Mouse (Mus musculus): ENCODE measurements around the gene Spem1. TPM values are rescaled to one million over a fixed set of nuclear protein-coding genes. Genes with fewer than 3 reads are reported as not detected.

The Spem1 gene
- polyA plus RNA-seq, 1 experiment from 2014 or later = 0.37 TPM

DNA sequence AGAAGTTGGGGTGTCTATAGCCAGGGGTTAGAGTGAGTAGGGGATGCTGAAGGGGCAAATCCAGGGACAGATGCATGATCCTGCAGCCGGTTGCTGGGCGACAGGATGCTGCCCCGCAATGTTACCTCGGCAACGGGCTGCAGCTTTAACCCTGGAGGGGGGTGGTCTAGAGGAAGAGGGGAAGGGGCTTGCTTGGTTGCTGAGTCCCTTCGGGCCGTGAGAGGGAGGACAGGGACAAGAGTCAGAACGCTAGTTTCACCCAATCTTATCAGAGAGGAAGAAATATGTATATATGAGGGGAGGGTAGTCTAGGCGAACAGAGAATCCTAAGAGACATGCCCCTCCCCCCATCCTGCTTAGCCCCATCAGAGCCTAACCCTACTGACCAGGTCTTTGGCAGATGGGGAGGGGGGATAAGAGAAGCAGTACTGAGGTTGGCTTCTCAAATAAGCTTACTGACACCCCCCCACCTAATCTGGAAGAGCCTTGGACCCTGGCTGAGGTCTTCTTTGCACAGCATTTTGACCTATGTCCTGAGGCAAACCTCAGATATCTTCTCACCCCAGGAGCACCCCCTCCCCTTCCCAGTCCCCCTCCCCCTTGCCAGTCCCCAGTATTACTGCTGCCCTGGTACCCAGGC lies 13.5 kb upstream of the Spem1 start:
- peak overlapping the region; percentile 94 for H3K4me2 ChIP-seq
- H3K4me3 ChIP-seq = peak overlapping the region; percentile 94
- no peaks in the 10 kb centered on the region for H3K9me3 ChIP-seq (replicated peaks)
- WGBS = 0% methylated on average over 9 of the region's 9 CpGs
- peak overlapping the region; percentile 96 for H3K9ac ChIP-seq
- peaks cover 4% of the 10 kb centered on the region; the same call in 1 of the 2 replicates for H3K27me3 ChIP-seq
- peaks cover 33% of the 10 kb centered on the region for H3K36me3 ChIP-seq (ENCODE audit: poor library complexity, severe bottlenecking)
- H3K27ac ChIP-seq = peak overlapping the region; percentile 96
- ATAC-seq = no peak
- H3K4me1 ChIP-seq = peaks cover 49% of the 10 kb centered on the region

DNA sequence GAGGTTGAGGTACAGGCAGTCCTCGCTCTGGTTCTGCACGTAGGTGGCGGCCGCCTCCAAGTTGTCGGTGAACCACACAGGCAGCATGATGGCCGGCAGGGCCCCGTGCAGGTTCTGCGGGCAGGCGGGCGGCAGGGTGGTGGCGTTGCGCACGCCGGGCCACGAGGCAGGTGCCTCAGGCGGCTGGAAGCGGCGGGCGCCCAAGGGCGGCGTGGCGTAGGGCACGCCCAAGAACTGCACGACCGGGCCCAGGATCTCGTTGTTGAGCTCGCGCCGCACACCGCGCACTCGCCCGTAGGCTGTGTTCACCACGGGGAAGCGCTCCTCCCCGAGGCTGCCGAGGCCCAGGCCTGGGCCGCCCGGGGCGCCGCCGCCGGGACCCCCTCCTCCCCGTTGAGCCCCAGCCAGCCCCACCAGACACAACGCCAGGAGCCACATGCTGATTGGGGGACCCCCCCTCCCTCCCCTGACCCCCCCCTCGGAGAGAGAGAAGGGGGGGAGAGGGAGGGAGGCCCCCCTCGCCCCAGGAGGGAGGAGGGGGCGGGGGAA lies 12.1 kb upstream of the Spem1 start:
- H3K9ac ChIP-seq = peak overlapping the region; percentile 96
- ATAC-seq = no peak
- peak overlapping the region; percentile 96 for H3K27ac ChIP-seq
- 5% methylated on average over 36 of the region's 48 CpGs for WGBS
- H3K36me3 ChIP-seq (ENCODE audit: poor library complexity, severe bottlenecking) = peaks cover 41% of the 10 kb centered on the region
- H3K4me1 ChIP-seq = peaks cover 46% of the 10 kb centered on the region
- peak overlapping the region; percentile 94 for H3K4me3 ChIP-seq
- peaks cover 4% of the 10 kb centered on the region; the same call in 1 of the 2 replicates for H3K27me3 ChIP-seq
- H3K4me2 ChIP-seq = peak overlapping the region; percentile 94
- H3K9me3 ChIP-seq (replicated peaks) = no peaks in the 10 kb centered on the region

DNA sequence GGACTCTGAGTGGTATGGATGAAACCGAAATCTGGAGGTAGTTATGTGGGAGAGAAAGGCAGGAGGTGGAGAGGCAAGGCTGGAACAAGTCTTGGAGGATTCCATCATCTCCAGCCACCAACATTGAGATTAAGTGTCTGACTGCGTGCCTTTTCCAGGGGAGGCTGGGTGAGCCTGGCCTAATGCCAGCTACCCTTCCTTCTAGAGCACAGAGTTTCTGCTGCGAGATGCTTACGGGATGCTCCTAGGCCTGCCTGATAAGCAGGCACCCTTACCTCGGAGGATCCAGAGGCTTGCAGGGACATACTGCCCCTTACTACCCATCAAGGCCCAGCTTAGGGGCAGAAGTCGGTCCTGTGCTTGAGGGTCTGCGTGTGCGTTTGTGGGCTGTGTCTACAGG lies 11.6 kb upstream of the Spem1 start:
- Histone ChIP-seq H3K9me3 (replicated peaks) (no peaks in the 10 kb centered on the region), H3K27ac (0 out of 2 replicates have a peak overlapping the region, but pooled peaks have one; percentile 96)

DNA sequence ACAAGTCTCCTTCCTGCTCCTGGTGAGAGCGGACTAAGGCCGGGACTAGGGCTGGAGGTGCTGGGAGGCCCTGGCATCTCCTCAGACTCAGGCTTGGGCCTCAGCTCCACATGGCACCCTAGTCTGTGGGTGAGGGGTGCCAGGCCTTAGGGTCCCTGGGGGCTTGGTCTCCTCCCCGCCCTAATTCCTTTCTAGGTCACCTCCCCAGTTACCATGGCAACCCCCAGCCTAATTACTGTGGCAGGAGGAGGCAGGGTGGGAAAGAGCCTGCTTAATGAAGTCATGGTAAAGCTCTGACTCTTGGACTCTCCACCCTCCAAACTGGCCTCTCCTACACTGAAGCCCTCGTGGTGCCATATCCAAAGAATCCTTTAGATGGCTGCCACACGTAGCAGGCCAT lies 6.9 kb upstream of the Spem1 start:
- Histone ChIP-seq H3K27me3 (peaks cover 4% of the 10 kb centered on the region; the same call in 1 of the 2 replicates), H3K27ac (no peak overlapping the region), H3K4me1 (peaks cover 18% of the 10 kb centered on the region), H3K36me3 (ENCODE audit: poor library complexity, severe bottlenecking) (peaks cover 90% of the 10 kb centered on the region), H3K9ac (peak overlapping the region; percentile 2; the same call in 1 of the 2 replicates), H3K4me2 (no peak overlapping the region), H3K9me3 (replicated peaks) (no peaks in the 10 kb centered on the region), H3K4me3 (no peak overlapping the region)
- WGBS = 71% methylated on average over 5 of the region's 5 CpGs
- ATAC-seq = no peak

More for the DNA sequence above, 11.6 kb upstream of the Spem1 start:
- Histone ChIP-seq H3K4me3 (peak overlapping the region; percentile 94), H3K4me2 (peak overlapping the region; percentile 94), H3K4me1 (peaks cover 47% of the 10 kb centered on the region), H3K36me3 (ENCODE audit: poor library complexity, severe bottlenecking) (peaks cover 46% of the 10 kb centered on the region), H3K27me3 (peaks cover 4% of the 10 kb centered on the region; the same call in 1 of the 2 replicates), H3K9ac (peak overlapping the region; percentile 96)
- ATAC-seq = no peak
- WGBS = 44% methylated on average over 8 of the region's 8 CpGs

DNA sequence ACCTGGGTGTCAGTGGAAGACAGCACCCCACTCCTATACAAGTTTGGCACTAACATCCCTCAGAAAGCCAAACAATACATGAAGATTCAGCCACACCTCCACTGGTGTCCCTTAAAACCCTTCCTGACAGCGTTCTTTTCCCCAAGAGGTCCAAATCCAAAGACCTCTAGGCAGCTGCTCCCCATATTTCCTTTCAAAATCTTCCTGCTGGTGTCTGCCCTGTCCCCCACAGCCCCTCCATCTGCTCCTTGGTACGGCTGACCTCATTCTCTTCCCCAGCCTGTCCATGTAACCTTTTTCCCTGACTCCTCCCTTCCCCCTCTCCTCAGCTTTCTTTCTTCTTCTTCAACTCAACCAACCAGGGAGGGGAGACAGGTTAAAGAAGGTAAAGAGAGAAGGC lies 1.5 kb upstream of the Spem1 start:
- H3K9ac ChIP-seq = no peak overlapping the region
- peaks cover 50% of the 10 kb centered on the region for H3K36me3 ChIP-seq (ENCODE audit: poor library complexity, severe bottlenecking)
- no peak overlapping the region for H3K27ac ChIP-seq
- no peaks in the 10 kb centered on the region for H3K27me3 ChIP-seq
- H3K4me1 ChIP-seq = no peaks in the 10 kb centered on the region
- H3K4me2 ChIP-seq = no peak overlapping the region
- H3K4me3 ChIP-seq = no peak overlapping the region
- WGBS = 76% methylated on average over 2 of the region's 2 CpGs
- ATAC-seq = no peak
- H3K9me3 ChIP-seq (replicated peaks) = no peaks in the 10 kb centered on the region

DNA sequence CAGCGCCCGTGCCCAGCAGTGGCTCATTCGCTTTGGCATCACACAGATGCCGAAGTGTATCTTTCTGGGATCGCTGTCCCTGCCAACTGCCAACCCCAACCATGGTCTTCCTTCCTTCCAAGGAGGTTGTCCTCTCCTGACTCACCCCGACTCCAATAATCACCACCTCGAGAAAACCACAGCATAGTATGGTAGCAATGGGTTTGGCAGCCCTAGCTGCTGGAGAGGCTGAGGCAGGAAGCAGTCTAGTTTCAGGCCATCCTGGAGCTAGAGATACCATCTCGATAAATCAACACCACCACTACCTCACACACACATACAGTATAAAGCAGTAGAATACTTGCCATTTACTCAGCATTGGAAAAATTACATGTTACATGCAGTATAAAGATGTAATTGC lies 3.1 kb downstream of the Spem1 start:
- no peaks in the 10 kb centered on the region for H3K27me3 ChIP-seq
- ATAC-seq = no peak
- peaks cover 12% of the 10 kb centered on the region for H3K9me3 ChIP-seq (replicated peaks)
- no peaks in the 10 kb centered on the region for H3K4me1 ChIP-seq
- no peak overlapping the region for H3K27ac ChIP-seq
- no peak overlapping the region for H3K4me2 ChIP-seq
- WGBS = 93% methylated on average over 8 of the region's 8 CpGs
- H3K36me3 ChIP-seq (ENCODE audit: poor library complexity, severe bottlenecking) = peaks cover 4% of the 10 kb centered on the region
- H3K4me3 ChIP-seq = no peak overlapping the region
- H3K9ac ChIP-seq = no peak overlapping the region

DNA sequence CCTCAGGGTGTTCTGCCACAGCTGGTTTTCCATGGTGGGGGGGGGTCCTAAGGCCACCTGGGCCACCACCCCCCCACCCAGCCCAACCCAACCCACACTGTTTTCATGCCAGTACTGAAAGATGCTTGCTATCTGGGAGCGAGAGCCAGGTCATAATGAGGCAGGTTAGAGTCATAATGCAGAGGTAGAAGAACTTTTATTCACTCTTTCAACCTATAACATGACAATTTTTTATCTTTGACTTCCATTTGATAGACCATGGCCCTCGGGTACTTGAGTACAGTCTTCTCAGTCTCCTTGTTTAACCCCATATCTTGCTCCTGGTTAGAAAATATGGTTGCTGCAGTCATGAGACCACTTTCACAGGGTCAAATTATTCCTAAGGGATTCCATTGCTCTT lies 3.6 kb downstream of the Spem1 start, which contains the start of gene Spem2:
TSS of gene Spem2 (minus strand) at position 101 of the 400 bp plus-strand sequence.
- no peak within 1 kb of the TSS for H3K4me3 ChIP-seq
- WGBS = 77% methylated on average over 2 of the region's 2 CpGs
- no peaks in the 10 kb centered on the region for H3K4me1 ChIP-seq
- H3K9ac ChIP-seq = no peak within 1 kb of the TSS
- no peak within 1 kb of the TSS for H3K27ac ChIP-seq
- H3K9me3 ChIP-seq (replicated peaks) = peaks cover 12% of the 10 kb centered on the region
- H3K27me3 ChIP-seq = no peaks in the 10 kb centered on the region
- no peaks in the 10 kb centered on the region for H3K36me3 ChIP-seq (ENCODE audit: poor library complexity, severe bottlenecking)
- no peak within 1 kb of the TSS for H3K4me2 ChIP-seq
- ATAC-seq = no peak

DNA sequence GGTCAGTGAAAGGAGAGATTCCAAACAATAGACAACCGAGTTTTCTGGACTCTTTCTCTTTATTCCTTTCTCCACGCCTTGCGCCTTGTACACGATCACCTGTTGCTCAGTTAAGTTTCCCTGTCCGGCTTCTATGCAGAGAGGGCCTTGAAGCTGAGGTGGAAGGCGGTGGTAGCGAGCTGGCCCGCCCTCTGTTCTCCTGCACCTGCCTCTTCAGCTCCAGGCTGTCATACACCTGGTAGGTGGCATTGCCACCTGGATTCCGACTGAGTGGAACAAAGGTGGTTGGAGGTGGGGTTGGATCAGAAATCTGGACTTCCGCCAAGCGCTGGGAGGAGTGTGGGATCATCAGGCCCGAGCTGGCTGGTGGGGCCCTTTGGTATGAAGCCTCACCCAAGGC lies 5.5 kb downstream of the Spem1 start:
- peaks cover 12% of the 10 kb centered on the region for H3K9me3 ChIP-seq (replicated peaks)
- no peak overlapping the region for H3K4me2 ChIP-seq
- no peak overlapping the region for H3K4me3 ChIP-seq
- H3K27ac ChIP-seq = no peak overlapping the region
- no peaks in the 10 kb centered on the region for H3K27me3 ChIP-seq
- no peak for ATAC-seq
- H3K9ac ChIP-seq = no peak overlapping the region
- H3K4me1 ChIP-seq = no peaks in the 10 kb centered on the region
- WGBS = 89% methylated on average over 12 of the region's 12 CpGs
- no peaks in the 10 kb centered on the region for H3K36me3 ChIP-seq (ENCODE audit: poor library complexity, severe bottlenecking)

DNA sequence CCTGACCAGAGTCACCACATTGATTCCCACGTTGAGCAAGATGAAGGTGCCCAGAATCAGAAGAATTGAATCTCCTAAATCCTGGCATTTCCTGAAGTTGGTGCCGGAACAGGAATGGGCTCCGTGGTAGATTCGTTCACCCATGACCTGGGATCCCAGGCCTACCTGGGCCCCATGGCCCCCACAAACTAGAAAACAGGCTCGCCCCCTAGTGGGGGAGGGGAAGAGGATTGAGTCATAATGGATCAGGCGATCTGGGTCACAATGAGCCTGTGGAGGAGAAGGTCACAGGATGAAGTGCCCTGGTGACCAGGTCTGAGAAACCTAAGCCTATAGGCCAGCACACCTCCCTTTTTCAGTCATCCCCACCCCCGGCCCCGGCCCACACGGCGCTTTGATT lies 6.8 kb downstream of the Spem1 start, which contains the start of gene Gm39566:
TSS of gene Gm39566 (minus strand) at position 144 of the 400 bp plus-strand sequence.
- H3K9ac ChIP-seq = no peak within 1 kb of the TSS
- H3K9me3 ChIP-seq (replicated peaks) = peaks cover 12% of the 10 kb centered on the region
- H3K27ac ChIP-seq = no peak within 1 kb of the TSS
- H3K4me3 ChIP-seq = no peak within 1 kb of the TSS
- WGBS = 63% methylated on average over 10 of the region's 10 CpGs
- H3K4me1 ChIP-seq = no peaks in the 10 kb centered on the region
- 0 out of 2 replicates have a peak, but pooled peaks cover 3% of the 10 kb centered on the region for H3K27me3 ChIP-seq
- ATAC-seq = no peak
- no peak within 1 kb of the TSS for H3K4me2 ChIP-seq
- H3K36me3 ChIP-seq (ENCODE audit: poor library complexity, severe bottlenecking) = no peaks in the 10 kb centered on the region

DNA sequence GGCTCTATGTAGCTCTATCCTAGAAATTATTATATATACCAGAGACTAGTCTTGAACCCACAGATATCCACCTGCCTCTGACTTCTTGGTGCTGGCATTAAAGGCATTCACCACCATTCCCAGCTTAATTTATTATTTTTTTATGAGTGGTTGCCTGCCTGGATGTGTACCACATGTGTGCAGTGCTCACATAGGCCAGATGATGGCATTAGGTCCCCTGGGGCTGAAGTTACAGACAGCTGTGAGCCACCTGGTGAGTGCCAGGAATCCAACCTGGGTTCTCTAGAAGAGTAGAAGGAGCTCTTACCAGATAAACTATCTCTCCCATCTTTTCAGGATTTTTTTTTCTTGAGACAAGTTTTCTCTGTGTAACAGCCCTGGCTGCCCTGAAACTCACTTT lies 11.7 kb downstream of the Spem1 start:
- Histone ChIP-seq H3K27ac (no peak overlapping the region), H3K4me3 (no peak overlapping the region), H3K9me3 (replicated peaks) (0 out of 2 replicates have a peak, but pooled peaks cover 5% of the 10 kb centered on the region), H3K4me2 (no peak overlapping the region), H3K4me1 (no peaks in the 10 kb centered on the region), H3K36me3 (ENCODE audit: poor library complexity, severe bottlenecking) (no peaks in the 10 kb centered on the region), H3K27me3 (peaks cover 21% of the 10 kb centered on the region), H3K9ac (no peak overlapping the region)
- no peak for ATAC-seq

DNA sequence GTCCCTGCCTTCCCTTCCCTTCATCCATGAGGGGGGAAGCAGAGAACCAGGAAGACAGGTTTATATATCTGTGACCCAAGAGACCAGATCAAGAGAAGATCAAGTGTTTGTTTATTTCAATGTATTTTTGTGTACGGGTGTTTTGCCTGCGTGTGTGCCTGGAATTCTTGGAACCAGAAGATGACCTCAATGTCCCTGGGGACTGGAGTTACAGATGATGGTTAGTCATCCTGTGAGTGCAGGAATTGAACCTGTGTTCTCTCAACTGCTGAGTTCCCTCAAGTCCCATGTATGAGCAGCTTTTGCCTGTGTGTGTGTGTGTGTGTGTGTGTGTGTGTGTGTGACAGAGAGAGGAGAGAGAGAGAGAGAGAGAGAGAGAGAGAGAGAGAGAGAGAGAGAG lies 14.3 kb downstream of the Spem1 start:
- H3K4me3 ChIP-seq = no peak overlapping the region
- no peak overlapping the region for H3K27ac ChIP-seq
- no peak for ATAC-seq
- 87% methylated on average over 2 of the region's 2 CpGs for WGBS
- peaks cover 25% of the 10 kb centered on the region for H3K4me1 ChIP-seq
- peaks cover 41% of the 10 kb centered on the region for H3K27me3 ChIP-seq
- no peak overlapping the region for H3K4me2 ChIP-seq
- 0 out of 2 replicates have a peak, but pooled peaks cover 5% of the 10 kb centered on the region for H3K9me3 ChIP-seq (replicated peaks)
- no peak overlapping the region for H3K9ac ChIP-seq
- H3K36me3 ChIP-seq (ENCODE audit: poor library complexity, severe bottlenecking) = no peaks in the 10 kb centered on the region

DNA sequence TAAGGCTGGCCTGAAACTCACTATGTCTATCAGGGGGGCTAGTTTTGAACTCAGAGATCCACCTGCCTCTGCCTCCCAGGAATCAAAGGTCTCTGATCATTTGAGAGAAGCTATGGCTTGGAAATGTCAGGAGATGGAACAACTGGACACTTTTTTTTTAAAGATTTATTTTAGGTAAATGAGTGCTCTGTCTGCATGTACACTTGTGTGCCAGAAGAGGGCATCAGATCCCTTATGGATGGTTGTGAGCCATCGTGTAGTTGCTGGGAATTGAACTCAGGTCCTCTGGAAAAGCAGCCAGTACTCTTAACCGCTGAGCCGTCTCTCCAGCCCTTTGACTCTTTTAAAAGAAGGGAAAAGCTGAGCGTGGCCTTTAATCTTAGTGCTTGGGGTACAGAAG lies 15.6 kb downstream of the Spem1 start:
- ATAC-seq = no peak
- Histone ChIP-seq H3K27me3 (peaks cover 53% of the 10 kb centered on the region), H3K27ac (no peak overlapping the region), H3K36me3 (ENCODE audit: poor library complexity, severe bottlenecking) (no peaks in the 10 kb centered on the region), H3K9me3 (replicated peaks) (0 out of 2 replicates have a peak, but pooled peaks cover 5% of the 10 kb centered on the region), H3K9ac (no peak overlapping the region), H3K4me2 (no peak overlapping the region), H3K4me3 (no peak overlapping the region), H3K4me1 (peaks cover 37% of the 10 kb centered on the region)
- WGBS = 89% methylated on average over 4 of the region's 4 CpGs
